Mouse (Mus musculus) C2C12 (cell line): ENCODE measurements around the gene Klf2.

ENCODE experiments used
- CEBPB ChIP-seq: IDR thresholded peaks from one replicate; pipeline ENCODE4 v1.6.1; 2011; ENCODE audit warnings: low read depth, mild to moderate bottlenecking, control low read depth, moderate library complexity
- CTCF ChIP-seq: IDR thresholded peaks from one replicate; pipeline ENCODE4 v1.5.1; 2011; ENCODE audit not compliant: control insufficient read depth, insufficient read depth, insufficient read length
- FOSL1 ChIP-seq: IDR thresholded peaks from one replicate; pipeline ENCODE4 v1.8.0; 2011; ENCODE audit warnings: mild to moderate bottlenecking, low read length; ENCODE audit not compliant: poor library complexity, insufficient read depth, severe bottlenecking
- MAX ChIP-seq: IDR thresholded peaks from one replicate; pipeline ENCODE4 v1.6.1; 2011; ENCODE audit warnings: mild to moderate bottlenecking, control low read depth
- MYOG ChIP-seq: IDR thresholded peaks from one replicate; pipeline ENCODE4 v1.6.1; 2011; ENCODE audit not compliant: control insufficient read depth, insufficient read length; ENCODE audit errors: extremely low read depth
- USF1 ChIP-seq: IDR thresholded peaks from one replicate; pipeline ENCODE4 v1.6.1; 2011; ENCODE audit warnings: low read depth, mild to moderate bottlenecking, control low read depth, moderate library complexity

GRCm38 (mm10) chr8:72320803-72321583, 2.2 kb downstream of the Klf2 start:
- TF ChIP-seq CTCF (no peak), MAX (no peak), FOSL1 (no peak), MYOG (no peak), USF1 (no peak), CEBPB (no peak)
